Mouse (Mus musculus): Measurements from ENCODE around the gene Pde3a. TPM values are rescaled to one million over a fixed set of nuclear protein-coding genes. Genes with fewer than 3 reads are reported as not detected.
"Not testable (repeated sequence)": the region's sequence is repeated elsewhere in the genome, so short reads cannot be mapped to it uniquely, and the experiment has no call there.

Pde3a gene
- total RNA-seq, 2 experiments from 2014 or later = 2.8 to 3.5 TPM

DNA sequence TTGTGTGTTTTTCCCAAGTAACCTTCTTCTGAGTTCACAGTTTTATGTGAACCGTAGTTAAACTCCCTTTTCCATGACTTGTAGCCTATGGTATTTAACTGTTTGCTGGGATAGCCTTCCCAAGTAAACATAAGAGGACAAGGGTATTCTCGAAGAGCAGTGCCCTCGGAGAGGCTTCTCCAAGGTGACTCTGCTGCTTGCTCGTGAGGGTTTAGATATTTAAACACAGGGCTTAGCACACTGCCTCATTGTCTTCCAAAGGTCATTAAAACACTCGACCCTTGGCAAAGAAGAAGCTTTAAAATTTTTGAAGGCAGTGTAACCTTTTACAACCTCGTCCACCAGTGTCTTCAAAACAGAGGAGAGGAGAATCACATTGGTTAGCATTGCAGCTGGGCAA is 61.3 kb downstream of the Pde3a start:
- intact Hi-C loops (cut with DNase I) = loop anchor here (5.0 kb wide), 1 partner anchor 388 kb away; no protein-coding TSS in a partner anchor
- Histone ChIP-seq H3K27ac (peak overlapping the region; percentile 53), H3K4me3 (no peak overlapping the region)
- no peak for DNase-seq
- no peak for TF ChIP-seq CTCF (IDR thresholded peaks at IDR 0.05)

- H3K4me3 ChIP-seq = no peak overlapping the region
- intact Hi-C loops (cut with DNase I) = loop anchor here (5.0 kb wide), 1 partner anchor 389 kb away; no protein-coding TSS in a partner anchor
- no peak for TF ChIP-seq CTCF (IDR thresholded peaks at IDR 0.05)
- peak overlapping the region; percentile 56 for H3K27ac ChIP-seq
- peak; percentile 48 for DNase-seq
These were observed 62.5 kb downstream of the Pde3a start for GRCm38 (mm10) chr6:141311615-141312014.

DNA sequence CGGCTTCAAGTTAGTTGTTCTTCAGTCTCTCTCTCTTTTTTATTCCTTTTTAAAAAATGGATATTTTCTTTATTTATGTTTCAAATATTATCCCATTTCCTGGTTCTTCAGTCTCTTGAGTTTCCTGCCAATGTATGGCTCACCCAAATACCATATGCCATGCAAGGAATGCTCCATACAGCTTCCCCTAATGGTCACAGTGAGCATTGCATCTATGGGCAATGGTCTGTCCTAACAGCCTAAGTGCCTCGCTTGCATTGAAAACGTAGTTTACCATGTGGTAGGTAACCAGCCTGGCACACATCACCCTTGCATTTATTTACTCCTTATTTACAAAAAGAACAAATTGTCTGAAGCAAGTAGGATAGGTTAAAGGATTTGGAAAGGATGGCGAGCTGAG is 64.0 kb downstream of the Pde3a start:
- no peak for DNase-seq
- intact Hi-C loops (cut with DNase I) = loop anchor here (5.0 kb wide), 1 partner anchor 391 kb away; no protein-coding TSS in a partner anchor
- Histone ChIP-seq H3K4me3 (no peak overlapping the region), H3K27ac (no peak overlapping the region)
- peak; percentile 9; the same call in 1 of the 2 replicates for TF ChIP-seq CTCF (IDR thresholded peaks at IDR 0.05)

DNA sequence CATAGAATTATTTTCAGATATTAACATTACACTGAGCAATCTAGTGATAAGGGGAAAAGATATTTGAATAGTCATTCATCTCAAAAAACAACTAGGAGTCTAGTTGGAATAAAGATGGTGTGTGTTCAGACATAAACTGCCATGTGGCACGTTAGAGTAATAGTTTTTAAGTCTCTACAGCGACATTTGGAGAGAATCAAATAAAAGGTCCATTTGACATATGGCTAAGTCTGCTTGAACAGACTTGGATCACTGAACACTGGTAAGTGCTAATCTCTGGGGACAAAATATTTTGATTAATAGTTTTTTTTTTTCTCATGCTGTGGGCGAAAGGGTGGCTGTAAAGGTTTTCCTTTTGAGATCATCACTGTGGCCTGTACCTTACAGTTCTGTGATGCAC is 69.4 kb downstream of the Pde3a start:
- no peak for DNase-seq
- intact Hi-C loops (cut with DNase I) = no loop called here
- no peak overlapping the region for H3K4me3 ChIP-seq
- H3K27ac ChIP-seq = no peak overlapping the region
- no peak for TF ChIP-seq CTCF (IDR thresholded peaks at IDR 0.05)

DNA sequence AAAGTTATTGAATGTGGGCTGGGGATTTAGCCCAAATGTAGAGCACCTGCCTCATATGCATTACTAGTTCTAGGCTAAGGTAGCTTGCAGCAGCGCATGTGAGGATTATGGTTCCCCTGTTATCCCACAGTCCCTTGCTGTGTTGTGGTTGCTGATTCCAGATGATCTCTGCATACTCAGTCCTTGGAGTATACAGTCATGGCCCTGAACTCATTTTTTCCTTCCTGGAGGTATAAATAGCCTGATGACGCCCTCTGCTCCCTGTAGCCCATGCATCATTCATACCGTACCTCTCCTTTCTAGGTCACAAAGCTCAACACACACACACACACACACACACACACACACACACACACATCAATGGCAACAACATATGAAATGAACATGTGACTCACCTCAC is 72.2 kb downstream of the Pde3a start:
- Histone ChIP-seq H3K4me3 (no peak overlapping the region), H3K27ac (no peak overlapping the region; the same call in 1 of the 2 replicates)
- intact Hi-C loops (cut with DNase I) = no loop called here
- no peak for TF ChIP-seq CTCF (IDR thresholded peaks at IDR 0.05)
- DNase-seq = no peak

GRCm38 (mm10) chr6:141322961-141323360 is 73.9 kb downstream of the Pde3a start:
- peak; percentile 25 for DNase-seq
- TF ChIP-seq CTCF (IDR thresholded peaks at IDR 0.05) = no peak
- Histone ChIP-seq H3K27ac (no peak overlapping the region), H3K4me3 (no peak overlapping the region)
- intact Hi-C loops (cut with DNase I) = no loop called here

DNA sequence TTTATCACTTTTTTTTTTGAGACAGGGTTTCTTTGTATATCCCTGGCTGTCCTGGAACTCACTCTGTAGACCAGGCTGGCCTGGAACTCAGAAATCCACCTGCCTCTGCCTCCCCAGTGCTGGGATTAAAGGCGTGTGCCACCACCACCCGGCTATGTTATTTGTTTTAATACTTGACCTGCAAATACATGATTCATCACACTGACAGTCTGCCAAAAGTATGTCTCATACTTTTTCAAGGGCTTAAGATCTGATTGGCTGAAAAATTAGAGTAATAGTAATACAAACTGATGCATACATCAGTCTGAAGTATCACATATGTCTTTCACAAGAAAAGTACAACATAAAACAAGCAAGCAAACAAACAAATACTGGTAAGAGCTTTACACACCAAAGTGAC is 78.1 kb downstream of the Pde3a start:
- H3K4me3 ChIP-seq; H3K27ac ChIP-seq; DNase-seq; intact Hi-C loops (cut with DNase I): not testable (repeated sequence)

DNA sequence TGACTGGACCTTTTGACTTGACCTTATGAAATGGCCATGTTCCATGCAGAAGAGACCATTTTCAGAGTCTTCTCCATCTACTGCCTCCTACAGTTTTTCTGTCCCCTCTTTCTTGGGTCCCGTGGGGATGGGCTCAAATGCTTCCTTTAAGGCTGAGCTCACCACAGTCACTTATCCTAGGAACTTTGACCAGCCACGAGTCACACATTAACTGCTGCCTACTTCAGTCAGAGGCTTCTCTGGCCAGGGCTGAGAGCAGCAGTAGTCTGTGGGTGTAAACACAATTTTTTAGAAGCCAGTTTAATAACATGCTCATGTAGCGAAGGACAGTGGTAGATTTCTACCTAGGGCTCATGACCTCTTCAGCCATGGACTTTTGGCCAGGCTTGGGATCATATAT is 79.0 kb downstream of the Pde3a start:
- intact Hi-C loops (cut with DNase I) = no loop called here
- H3K4me3 ChIP-seq = no peak overlapping the region
- DNase-seq = no peak
- no peak for TF ChIP-seq CTCF (IDR thresholded peaks at IDR 0.05)
- H3K27ac ChIP-seq = no peak overlapping the region

GRCm38 (mm10) chr6:141331464-141331863 is 82.4 kb downstream of the Pde3a start:
- DNase-seq = no peak
- TF ChIP-seq CTCF (IDR thresholded peaks at IDR 0.05) = peak; percentile 31; the same call in 1 of the 2 replicates
- H3K4me3 ChIP-seq = no peak overlapping the region
- intact Hi-C loops (cut with DNase I) = no loop called here
- no peak overlapping the region for H3K27ac ChIP-seq

- no peak for DNase-seq
- Histone ChIP-seq H3K4me3 (no peak overlapping the region), H3K27ac (0 out of 2 replicates have a peak overlapping the region, but pooled peaks have one; percentile 40)
- no peak for TF ChIP-seq CTCF (IDR thresholded peaks at IDR 0.05)
- intact Hi-C loops (cut with DNase I) = no loop called here
These were observed 83.6 kb downstream of the Pde3a start for GRCm38 (mm10) chr6:141332613-141333165.

GRCm38 (mm10) chr6:141333245-141333644 is 84.2 kb downstream of the Pde3a start:
- H3K4me3 ChIP-seq = no peak overlapping the region
- 0 out of 2 replicates have a peak overlapping the region, but pooled peaks have one; percentile 38 for H3K27ac ChIP-seq
- intact Hi-C loops (cut with DNase I) = no loop called here
- peak; percentile 68 for DNase-seq
- no peak for TF ChIP-seq CTCF (IDR thresholded peaks at IDR 0.05)

GRCm38 (mm10) chr6:141335878-141336277 is 86.8 kb downstream of the Pde3a start:
- DNase-seq = no peak
- no peak for TF ChIP-seq CTCF (IDR thresholded peaks at IDR 0.05)
- no peak overlapping the region for H3K27ac ChIP-seq
- no peak overlapping the region for H3K4me3 ChIP-seq
- intact Hi-C loops (cut with DNase I) = no loop called here

- H3K4me3 ChIP-seq = no peak overlapping the region
- no peak for DNase-seq
- intact Hi-C loops (cut with DNase I) = no loop called here
- TF ChIP-seq CTCF (IDR thresholded peaks at IDR 0.05) = no peak
- H3K27ac ChIP-seq = no peak overlapping the region
These were observed 87.4 kb downstream of the Pde3a start for GRCm38 (mm10) chr6:141336438-141336837.

GRCm38 (mm10) chr6:141337673-141338072 is 88.6 kb downstream of the Pde3a start:
- Histone ChIP-seq H3K27ac (no peak overlapping the region), H3K4me3 (no peak overlapping the region)
- TF ChIP-seq CTCF (IDR thresholded peaks at IDR 0.05) = peak; percentile 45
- intact Hi-C loops (cut with DNase I) = no loop called here
- no peak for DNase-seq
